Mouse (Mus musculus): ENCODE data around the gene Thra.

GRCm38 (mm10) chr11:98810686-98811085 is 70.2 kb downstream of the Thra start:
- TF ChIP-seq POLR2AphosphoS5 (IDR thresholded peaks at IDR 0.05; ENCODE audit: insufficient replicate concordance, low read depth, low read length): no peak
- no peak for TF ChIP-seq CTCF (IDR thresholded peaks at IDR 0.05; ENCODE audit: low read depth, low read length)
- no peak for TF ChIP-seq TAL1 (conservative IDR thresholded peaks at IDR 0.05; ENCODE audit: low read depth, low read length)
- no peak for TF ChIP-seq GATA1 (IDR thresholded peaks at IDR 0.05; ENCODE audit: borderline replicate concordance, low read length)

All from G1E (cell line).